Mouse (Mus musculus): ENCODE measurements at regions not wholly inside any gene's neighbourhood (a gene's known extent, or its start where the extent isn't known, plus 50 kb on each side); places are given as distances from the start of the nearest gene placed in this dataset.

DNA sequence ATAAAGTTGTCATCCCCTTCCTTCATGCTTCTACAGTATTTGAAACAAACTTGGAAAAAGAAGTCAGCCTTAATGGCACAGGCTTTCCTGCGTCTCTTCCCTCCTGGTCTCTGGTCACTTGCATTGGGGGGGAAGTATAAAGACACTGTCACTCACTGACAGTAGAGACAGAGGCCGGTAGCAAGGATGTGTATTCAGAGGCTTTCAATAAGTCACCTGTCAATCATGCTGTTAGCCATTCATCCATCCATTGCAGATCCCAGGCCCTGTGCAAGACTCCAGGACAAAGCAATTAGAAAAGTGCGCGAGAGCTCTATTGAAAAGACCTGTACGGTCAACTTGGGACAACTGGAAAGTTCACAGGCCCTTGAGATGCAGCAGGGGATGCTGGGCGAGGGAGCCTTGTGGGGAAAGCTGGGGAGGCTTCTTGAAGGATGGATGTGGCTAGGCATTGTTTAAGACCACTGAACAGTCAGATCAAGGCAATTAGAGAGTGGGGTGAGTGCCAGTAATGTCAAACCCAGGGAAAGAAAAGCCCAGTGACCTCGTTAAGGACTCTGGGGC is 212.0 kb downstream of the Pten start:
- no peak overlapping the region for H3K4me3 ChIP-seq (ENCODE audit: insufficient read depth in 1 of 2, low read depth in 1 of 2, low read length in 2 of 2, poor library complexity in 1 of 2, severe bottlenecking in 1 of 2)

DNA sequence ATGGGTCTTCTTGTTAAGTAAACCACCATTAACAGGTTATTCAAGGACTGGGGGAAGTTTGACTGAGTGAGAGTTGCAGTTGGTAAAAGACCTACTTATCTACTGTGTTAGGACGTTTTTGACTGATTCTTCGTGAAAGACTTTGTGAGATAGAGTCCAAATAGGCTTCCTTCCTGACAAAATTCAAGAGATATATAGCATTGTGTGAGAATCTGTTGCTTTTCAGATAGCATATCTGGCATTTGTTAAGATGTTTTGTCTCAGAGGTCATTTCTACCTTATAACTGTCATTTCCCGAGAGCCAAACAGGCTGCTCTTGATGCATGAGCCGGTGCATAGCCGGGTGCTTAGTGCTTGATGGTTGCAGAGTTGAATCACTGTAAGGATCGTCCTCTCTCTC is 214.8 kb downstream of the Pten start:
- in situ Hi-C loops (cut with MboI; ENCODE audit: low sequenced_read_pairs in 2 of 2, unreplicated experiment in 2 of 2): no loop called here
- H3K36me3 ChIP-seq (ENCODE audit: control insufficient read depth, insufficient read depth, low read length, poor library complexity, severe bottlenecking): no peaks in the 10 kb centered on the region
- H3K9me3 ChIP-seq (ENCODE audit: control insufficient read depth, insufficient read depth, low read depth, low read length): no peaks in the 10 kb centered on the region
- H3K4me1 ChIP-seq (ENCODE audit: control insufficient read depth in 2 of 2, insufficient read depth in 2 of 2, low read length in 2 of 2, poor library complexity in 1 of 2): peaks cover 0 to 5% of the 10 kb centered on the region in 2 experiments; a peak in 1 of 4 replicates
- no peak overlapping the region for H3K4me3 ChIP-seq (ENCODE audit: insufficient read depth in 1 of 2, low read depth in 1 of 2, low read length in 2 of 2, poor library complexity in 1 of 2, severe bottlenecking in 1 of 2)
- no peak overlapping the region for H3K9ac ChIP-seq (ENCODE audit: insufficient read depth, low read depth, low read length, poor library complexity, severe bottlenecking)
- no peak for DNase-seq (ENCODE audit: low read depth, low spot score)
- no peak overlapping the region for H3K27ac ChIP-seq (ENCODE audit: insufficient read depth, low read depth, low read length, poor library complexity, severe bottlenecking)
- no peak for TF ChIP-seq CHD2 (IDR thresholded peaks at IDR 0.05; ENCODE audit: low read depth, low read length)
- TF ChIP-seq ZNF384 (IDR thresholded peaks at IDR 0.05; ENCODE audit: low read depth, low read length): no peak
- TF ChIP-seq HCFC1 (IDR thresholded peaks at IDR 0.05; ENCODE audit: borderline replicate concordance, insufficient read depth, low read length): no peak
- TF ChIP-seq MAFK (IDR thresholded peaks at IDR 0.05; ENCODE audit: insufficient read depth, low read depth, low read length): no peak

More for the DNA sequence above, 212.0 kb downstream of the Pten start:
- TF ChIP-seq ZC3H11A (IDR thresholded peaks at IDR 0.05; ENCODE audit: borderline replicate concordance, low read depth, low read length) (no peak), HCFC1 (IDR thresholded peaks at IDR 0.05; ENCODE audit: borderline replicate concordance, insufficient read depth, low read length) (no peak), CHD2 (IDR thresholded peaks at IDR 0.05; ENCODE audit: low read depth, low read length) (no peak), MAFK (IDR thresholded peaks at IDR 0.05; ENCODE audit: insufficient read depth, low read depth, low read length) (no peak), ZNF384 (IDR thresholded peaks at IDR 0.05; ENCODE audit: low read depth, low read length) (no peak)
- DNase-seq (ENCODE audit: low read depth, low spot score): no peak
- H3K9me3 ChIP-seq (ENCODE audit: control insufficient read depth, insufficient read depth, low read depth, low read length): no peaks in the 10 kb centered on the region
- H3K4me1 ChIP-seq (ENCODE audit: control insufficient read depth in 2 of 2, insufficient read depth in 2 of 2, low read length in 2 of 2, poor library complexity in 1 of 2): peaks cover 2 to 3% of the 10 kb centered on the region in 2 experiments; a peak in 2 of 4 replicates
- H3K36me3 ChIP-seq (ENCODE audit: control insufficient read depth, insufficient read depth, low read length, poor library complexity, severe bottlenecking): no peaks in the 10 kb centered on the region
- no peak overlapping the region for H3K27ac ChIP-seq (ENCODE audit: insufficient read depth, low read depth, low read length, poor library complexity, severe bottlenecking)
- no peak overlapping the region for H3K9ac ChIP-seq (ENCODE audit: insufficient read depth, low read depth, low read length, poor library complexity, severe bottlenecking)
- in situ Hi-C loops (cut with MboI; ENCODE audit: low sequenced_read_pairs in 2 of 2, unreplicated experiment in 2 of 2): no loop called here

- Histone ChIP-seq H3K9me3 (ENCODE audit: control insufficient read depth, insufficient read depth, low read depth, low read length) (no peaks in the 10 kb centered on the region), H3K4me3 (ENCODE audit: insufficient read depth in 1 of 2, low read depth in 1 of 2, low read length in 2 of 2, poor library complexity in 1 of 2, severe bottlenecking in 1 of 2) (no peak overlapping the region), H3K36me3 (ENCODE audit: control insufficient read depth, insufficient read depth, low read length, poor library complexity, severe bottlenecking) (no peaks in the 10 kb centered on the region), H3K9ac (ENCODE audit: insufficient read depth, low read depth, low read length, poor library complexity, severe bottlenecking) (no peak overlapping the region), H3K4me1 (ENCODE audit: control insufficient read depth in 2 of 2, insufficient read depth in 2 of 2, low read length in 2 of 2, poor library complexity in 1 of 2) (peaks cover 0 to 5% of the 10 kb centered on the region in 2 experiments; a peak in 1 of 4 replicates), H3K27ac (ENCODE audit: insufficient read depth, low read depth, low read length, poor library complexity, severe bottlenecking) (no peak overlapping the region)
- TF ChIP-seq CHD2 (IDR thresholded peaks at IDR 0.05; ENCODE audit: low read depth, low read length) (no peak), ZNF384 (IDR thresholded peaks at IDR 0.05; ENCODE audit: low read depth, low read length) (no peak), MAFK (IDR thresholded peaks at IDR 0.05; ENCODE audit: insufficient read depth, low read depth, low read length) (no peak), HCFC1 (IDR thresholded peaks at IDR 0.05; ENCODE audit: borderline replicate concordance, insufficient read depth, low read length) (no peak), ZC3H11A (IDR thresholded peaks at IDR 0.05; ENCODE audit: borderline replicate concordance, low read depth, low read length) (no peak)
- in situ Hi-C loops (cut with MboI; ENCODE audit: low sequenced_read_pairs in 2 of 2, unreplicated experiment in 2 of 2): no loop called here
- DNase-seq (ENCODE audit: low read depth, low spot score): no peak
Observed at GRCm38 (mm10) chr19:32973130-32973529, 215.8 kb downstream of the Pten start.

GRCm38 (mm10) chr19:32974778-32975240 is 217.5 kb downstream of the Pten start:
- in situ Hi-C loops (cut with MboI; ENCODE audit: low sequenced_read_pairs in 2 of 2, unreplicated experiment in 2 of 2): no loop called here
- TF ChIP-seq ZC3H11A (IDR thresholded peaks at IDR 0.05; ENCODE audit: borderline replicate concordance, low read depth, low read length) (no peak), MAFK (IDR thresholded peaks at IDR 0.05; ENCODE audit: insufficient read depth, low read depth, low read length) (no peak), CHD2 (IDR thresholded peaks at IDR 0.05; ENCODE audit: low read depth, low read length) (no peak), ZNF384 (IDR thresholded peaks at IDR 0.05; ENCODE audit: low read depth, low read length) (no peak), HCFC1 (IDR thresholded peaks at IDR 0.05; ENCODE audit: borderline replicate concordance, insufficient read depth, low read length) (no peak)
- no peak overlapping the region for H3K9ac ChIP-seq (ENCODE audit: insufficient read depth, low read depth, low read length, poor library complexity, severe bottlenecking)
- no peak for DNase-seq (ENCODE audit: low read depth, low spot score)
- peaks cover 0 to 5% of the 10 kb centered on the region in 2 experiments; a peak in 1 of 4 replicates for H3K4me1 ChIP-seq (ENCODE audit: control insufficient read depth in 2 of 2, insufficient read depth in 2 of 2, low read length in 2 of 2, poor library complexity in 1 of 2)
- no peaks in the 10 kb centered on the region for H3K9me3 ChIP-seq (ENCODE audit: control insufficient read depth, insufficient read depth, low read depth, low read length)
- no peak overlapping the region for H3K4me3 ChIP-seq (ENCODE audit: insufficient read depth in 1 of 2, low read depth in 1 of 2, low read length in 2 of 2, poor library complexity in 1 of 2, severe bottlenecking in 1 of 2)
- no peaks in the 10 kb centered on the region for H3K36me3 ChIP-seq (ENCODE audit: control insufficient read depth, insufficient read depth, low read length, poor library complexity, severe bottlenecking)
- H3K27ac ChIP-seq (ENCODE audit: insufficient read depth, low read depth, low read length, poor library complexity, severe bottlenecking): peak overlapping the region; percentile 66

Measured in ES-E14 (cell line).